Mouse (Mus musculus) urinary bladder, postnatal 36 days (tissue): ENCODE results near the gene Fmnl1.

Experiments
- DNase-seq, 2 experiments: peaks; one replicate each; pipeline ENCODE4 v3.0.0; 2022; ENCODE audit warnings: low spot score in 2 of 2, mixed read lengths in 1 of 2

Fmnl1 gene

DNA sequence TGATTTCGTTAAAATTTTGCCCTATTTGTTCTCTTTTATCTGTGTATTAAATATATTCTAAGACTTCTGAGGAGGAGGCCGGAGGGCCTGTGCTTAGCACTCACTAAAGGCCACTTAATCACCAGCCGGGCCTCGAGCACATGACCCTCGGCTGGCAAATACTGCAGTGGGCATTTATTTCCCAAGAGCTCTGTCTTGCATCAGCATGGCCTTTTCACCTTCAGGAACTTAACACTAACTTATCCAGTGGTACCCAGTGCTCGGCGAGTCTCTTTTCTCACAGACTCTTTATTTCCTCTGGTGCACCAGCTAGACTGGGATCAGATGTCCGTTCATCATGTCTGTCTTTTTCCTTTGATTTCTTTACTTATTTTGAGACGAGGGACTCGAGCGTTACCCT, 10.2 kb upstream of the Fmnl1 start:
- no peak for DNase-seq

DNA sequence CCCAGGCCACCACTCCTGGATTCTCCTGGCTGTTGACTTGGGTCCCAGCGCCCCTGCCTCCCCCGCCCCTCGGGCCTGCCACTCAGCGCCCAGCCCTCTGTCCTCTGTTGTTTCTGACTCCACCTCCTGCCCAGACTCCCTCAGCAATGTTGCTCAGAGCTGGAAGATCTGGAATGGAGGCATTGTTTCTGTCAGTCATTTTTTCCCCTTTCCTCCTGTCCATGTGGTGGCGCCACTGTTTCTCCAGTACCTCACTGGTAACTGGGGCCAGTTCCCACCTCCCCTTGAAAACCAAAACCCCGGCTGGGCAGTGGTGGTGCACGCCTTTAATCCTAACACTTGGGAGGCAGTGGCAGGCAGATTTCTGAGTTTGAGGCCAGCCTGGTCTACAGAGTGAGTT, 9.5 kb upstream of the Fmnl1 start:
- DNase-seq, result no peak

DNA sequence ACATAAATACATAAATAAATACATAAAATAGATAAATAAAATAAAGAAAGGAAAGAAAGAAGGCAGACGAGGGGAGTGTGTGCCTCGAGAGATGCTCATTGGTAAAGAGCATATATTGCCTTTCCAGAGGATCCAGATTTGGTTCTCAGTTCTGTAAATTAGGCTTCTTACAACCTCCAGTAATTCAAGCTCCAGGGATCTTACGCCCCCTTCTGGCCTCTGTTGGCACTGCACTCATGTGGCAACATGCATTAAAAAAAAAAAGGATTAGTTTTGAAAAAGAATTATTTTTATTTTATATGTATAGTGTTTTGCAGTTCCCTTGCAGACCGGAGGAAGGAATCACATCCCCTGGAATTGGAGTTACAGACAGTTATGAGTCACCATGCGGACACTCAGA, 8.8 kb upstream of the Fmnl1 start:
- DNase-seq, result no peak

DNA sequence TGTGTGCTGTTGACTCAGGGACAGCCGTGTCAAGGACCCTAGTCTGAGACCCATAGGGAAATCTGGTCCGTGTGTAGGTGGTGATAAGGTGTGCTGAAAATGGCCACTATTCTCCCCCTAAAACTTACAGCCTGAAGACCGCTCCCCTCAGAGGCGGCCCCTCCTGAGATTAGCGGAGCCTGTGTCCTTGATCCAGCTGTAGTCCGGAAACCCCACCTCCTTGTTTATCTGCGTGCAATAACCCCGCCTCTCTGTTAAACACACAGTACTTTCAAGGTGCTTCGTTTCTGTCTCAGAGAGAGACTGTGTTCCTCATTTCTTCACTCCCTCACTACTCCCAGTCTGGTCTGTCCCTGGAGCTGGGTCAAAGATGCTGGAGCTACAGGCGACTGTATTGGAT, 6.5 kb upstream of the Fmnl1 start:
- no peak for DNase-seq

DNA sequence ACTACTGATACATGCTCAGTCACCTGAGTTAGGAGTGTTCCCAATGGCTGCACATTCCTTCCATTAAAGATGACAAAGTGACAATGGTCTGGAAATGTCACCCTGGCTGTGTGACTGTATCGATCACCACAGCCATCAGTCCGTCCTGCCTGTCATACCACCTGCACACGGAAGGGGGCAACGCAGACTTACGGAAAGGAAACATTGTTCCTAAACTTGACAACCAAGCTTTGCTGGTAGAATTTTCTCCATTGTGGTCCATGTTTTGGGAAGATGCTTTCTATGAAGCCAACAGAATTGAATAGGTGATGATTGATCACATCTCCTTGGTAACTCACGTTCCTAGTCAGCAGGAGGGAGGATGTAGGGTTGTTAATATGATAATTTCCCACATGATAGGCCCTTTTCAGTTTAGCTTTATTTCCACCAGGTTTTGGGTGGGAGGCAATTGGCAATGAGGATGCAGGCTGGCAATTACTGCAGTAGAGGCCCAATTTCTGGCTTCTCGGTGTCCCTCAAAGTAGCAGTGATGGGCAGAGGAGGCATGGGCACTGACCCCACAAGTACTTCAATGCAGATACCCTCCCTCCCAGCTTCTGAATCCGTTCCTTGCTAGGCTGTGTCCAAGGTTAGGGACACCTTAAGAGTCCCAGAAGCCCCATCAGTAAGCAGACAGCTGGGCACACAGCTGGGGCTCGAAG, 2.1 kb upstream of the Fmnl1 start:
- peak; percentile 66 to 73 for DNase-seq

DNA sequence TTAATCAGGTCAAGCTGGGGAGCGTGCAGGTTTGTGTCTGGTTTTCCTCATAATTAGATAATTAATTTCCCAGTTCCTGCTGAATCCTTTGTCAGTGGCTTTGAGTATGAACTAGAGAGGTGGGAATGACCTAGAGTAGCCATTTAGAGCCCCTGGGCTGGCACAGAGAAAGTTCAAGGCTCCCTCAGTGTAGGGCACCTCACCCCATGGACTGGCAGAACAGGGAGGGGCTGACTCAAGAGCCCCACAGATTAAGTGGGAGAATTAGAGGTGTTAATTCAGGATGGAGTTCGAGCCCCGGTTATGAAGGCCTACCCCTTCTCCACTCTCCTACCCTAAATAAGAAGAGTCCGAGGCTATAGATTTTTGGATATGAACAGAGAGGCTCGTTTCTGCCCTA, 1.2 kb upstream of the Fmnl1 start:
- DNase-seq, result no peak

DNA sequence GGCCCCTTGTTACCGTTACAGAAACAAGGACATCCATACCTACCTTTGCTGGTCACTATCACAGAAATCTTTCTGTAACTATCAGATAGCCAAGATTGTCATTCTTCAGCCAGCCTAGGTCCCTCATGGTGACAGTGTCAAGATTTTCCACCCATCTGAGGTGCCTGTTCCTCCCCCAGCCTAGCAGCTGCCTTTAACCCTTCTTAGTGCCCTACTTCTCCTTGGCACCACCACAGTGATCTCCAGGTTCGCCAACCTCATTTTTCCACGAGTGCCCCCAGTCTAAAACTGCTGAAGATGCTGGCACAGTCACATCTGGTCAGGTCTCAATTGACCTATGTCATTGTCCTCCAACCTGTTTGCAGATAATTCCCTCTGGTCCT, 805 bp upstream of the Fmnl1 start:
- DNase-seq, result no peak

DNA sequence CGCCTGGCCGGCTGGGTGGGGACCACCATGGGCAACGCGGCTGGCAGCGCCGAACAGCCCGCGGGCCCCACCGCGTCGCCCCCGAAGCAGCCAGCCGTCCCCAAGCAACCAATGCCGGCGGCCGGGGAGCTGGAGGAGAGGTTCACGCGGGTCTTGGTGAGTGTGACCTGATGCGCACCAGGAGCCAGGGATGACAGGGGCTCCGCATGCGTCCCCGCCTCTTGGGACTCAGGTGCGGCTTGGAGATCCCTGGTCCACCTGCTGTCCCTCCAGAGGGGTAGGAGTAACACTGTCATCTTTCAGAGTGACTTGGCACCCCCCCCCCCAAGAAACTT, 346 bp downstream of the Fmnl1 start:
- no peak for DNase-seq

DNA sequence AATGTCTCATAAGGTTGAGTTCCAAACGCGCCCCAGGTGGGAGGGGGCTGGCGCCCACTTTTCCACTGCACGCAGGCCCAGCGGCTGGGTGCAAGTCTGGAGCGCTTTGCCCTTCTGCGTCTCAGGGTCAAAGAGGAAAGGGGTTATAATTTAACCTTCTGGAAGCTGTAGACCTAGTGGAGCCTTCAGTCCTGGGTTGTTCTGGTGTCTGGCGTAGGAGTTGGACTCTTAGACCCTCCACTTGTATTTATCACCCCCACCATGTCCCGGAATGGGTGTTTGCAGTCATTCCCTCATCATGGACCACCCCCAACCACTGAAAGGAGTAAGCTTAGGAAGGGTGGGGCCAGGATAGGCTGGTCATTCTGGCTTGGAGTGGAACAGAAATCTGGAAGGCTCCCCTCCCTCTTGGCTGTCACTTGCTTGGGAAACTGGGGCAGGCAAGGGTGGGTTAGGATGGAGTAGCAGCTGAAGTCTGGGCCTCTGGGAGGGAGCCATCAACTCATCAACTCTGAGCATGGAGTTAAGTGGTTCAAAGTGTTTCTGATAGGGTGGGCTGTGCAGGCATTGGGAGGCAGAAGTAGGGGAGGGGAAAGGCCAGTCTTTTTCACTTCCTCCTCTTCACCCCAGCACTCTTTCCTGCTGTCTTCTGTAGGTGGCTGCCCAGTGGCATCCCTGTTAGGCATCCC, 940 bp downstream of the Fmnl1 start:
- DNase-seq, result no peak

DNA sequence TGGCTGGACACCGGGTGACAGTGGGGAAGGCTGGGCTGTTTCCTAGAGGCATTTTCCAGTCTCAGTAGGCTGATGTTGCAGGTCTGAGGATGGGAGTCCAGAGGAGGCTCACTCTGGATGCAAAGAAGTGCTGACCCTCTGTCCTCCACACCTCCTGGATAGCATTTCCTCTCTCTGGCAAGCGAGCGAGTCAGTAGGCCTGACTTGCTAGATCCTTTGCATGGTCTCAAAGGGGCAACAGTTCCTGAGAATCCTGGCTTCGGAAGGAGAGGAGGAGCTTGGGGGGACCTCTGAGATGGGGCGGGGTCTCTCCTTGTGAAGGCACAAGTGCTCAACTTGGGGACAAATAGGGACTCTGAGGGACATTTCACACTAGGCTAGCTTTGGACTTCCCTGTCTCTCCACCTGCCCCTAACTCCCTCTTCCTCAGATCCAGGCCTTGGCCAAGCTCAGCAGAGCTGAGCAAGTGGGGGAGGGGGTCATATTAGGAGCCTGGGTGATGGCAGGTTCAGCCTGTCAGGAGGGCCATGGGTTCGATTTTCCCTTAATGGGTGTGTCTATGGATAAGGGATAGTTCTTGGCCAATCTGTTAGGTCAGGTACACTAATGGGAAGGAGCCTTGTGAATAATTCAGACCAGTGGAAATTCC, 1.6 kb downstream of the Fmnl1 start:
- no peak for DNase-seq

DNA sequence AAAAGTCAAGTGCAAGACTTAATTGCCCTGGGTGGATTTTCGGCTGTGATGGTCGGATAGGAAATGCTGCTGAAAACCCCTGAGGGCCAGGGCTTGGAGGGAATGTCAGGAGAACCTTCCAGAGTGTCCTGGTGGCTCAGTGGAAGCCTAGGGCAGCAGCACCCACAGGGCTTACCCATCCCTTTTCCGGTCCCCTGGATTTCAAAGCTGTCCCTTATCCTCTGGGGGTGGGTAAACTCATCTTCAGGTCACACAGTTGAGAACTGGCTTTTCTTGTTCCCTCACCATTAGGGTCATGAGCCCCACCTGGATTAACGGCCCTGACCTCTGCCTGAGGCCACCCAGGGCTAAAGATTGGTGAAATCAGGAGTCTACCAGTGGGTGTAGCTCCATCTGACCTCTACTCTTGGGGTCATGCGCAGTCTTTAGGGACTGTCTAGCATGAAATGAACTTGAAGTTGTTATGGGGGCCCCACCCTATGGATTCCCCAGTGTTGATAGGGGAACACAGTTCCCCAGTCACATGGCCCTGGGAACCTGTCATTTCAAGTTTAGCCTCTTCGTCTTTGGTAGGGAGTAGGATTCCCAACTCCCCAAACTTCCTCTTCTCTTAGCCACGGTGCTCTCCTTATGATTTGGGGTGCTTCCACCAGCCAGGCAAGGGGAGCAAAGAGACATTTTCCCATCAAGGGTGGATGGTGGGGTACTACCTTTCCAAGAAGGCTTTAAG, 2.3 kb downstream of the Fmnl1 start:
- no peak for DNase-seq

DNA sequence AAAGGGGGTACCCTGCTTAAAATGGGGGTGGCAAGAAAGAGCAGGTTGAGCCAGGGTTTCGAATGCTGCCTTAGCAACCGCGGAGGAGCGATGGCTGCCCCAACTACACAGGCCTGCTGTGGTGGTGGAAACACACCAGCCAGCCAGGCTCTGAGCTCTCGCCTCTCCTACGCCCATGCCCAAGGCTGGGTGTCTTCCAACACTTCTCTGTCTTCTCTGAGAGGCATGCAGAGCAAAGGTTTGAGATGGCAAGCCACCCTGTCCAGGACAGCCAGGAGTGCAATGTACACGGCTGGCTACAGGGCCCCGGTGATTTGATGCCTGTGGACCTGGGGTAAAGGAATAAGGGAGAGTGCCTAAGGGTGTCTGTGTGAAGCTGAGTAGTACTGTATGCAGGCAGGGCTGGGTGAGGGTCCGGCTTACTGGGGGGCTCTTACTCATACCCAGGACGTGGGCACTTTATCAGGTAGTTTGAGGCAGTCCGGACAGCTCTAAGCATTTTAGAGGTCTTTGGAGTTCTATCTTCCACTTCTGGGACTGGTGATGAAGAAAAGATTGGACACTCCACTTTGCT, 3.0 kb downstream of the Fmnl1 start:
- no peak for DNase-seq

DNA sequence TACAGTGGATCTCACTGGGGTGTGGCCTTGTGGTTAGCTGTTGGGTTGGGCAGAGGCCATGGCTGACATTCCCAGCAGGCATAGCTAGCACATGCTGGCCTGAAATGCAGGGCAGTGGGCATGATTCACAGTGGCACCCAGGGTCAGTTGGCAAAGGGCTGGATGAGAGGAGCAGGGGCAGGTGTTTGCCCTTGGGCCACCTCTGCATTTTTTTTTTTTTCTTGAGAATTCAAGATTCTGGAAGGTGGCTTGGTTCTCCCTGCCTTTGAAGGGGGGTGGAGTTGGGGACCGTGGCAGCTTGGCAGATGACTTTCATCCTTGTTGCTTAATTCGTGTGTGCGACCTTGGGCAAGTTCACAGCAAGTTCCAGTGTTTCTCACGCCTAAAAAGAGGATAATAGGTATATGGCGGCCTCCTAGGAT, 3.5 kb downstream of the Fmnl1 start:
- no peak for DNase-seq

DNA sequence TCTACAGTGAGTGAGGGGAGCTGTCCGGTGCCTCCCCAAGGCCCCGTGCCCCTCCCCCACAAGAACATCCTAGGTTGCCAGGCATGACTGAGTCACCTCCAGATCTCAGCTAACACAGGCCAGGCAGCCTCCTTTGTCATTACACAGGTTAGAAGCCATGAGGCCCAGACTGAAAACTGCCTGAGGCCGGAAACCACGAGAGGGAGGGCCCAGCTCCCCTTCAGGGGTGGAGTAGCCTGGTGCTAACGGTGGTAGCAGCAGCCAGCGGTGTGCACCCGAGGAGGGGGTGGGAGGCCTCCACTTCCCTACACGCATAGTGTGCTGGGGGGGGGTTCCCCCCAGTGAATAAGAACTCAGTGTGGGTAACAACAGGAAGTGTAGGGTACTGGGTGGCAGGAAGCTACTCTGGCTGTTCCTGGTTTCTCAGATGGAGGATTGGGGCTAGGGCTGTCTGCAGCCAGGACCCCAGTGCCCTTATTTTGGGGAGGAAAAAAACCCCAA, 4.0 kb downstream of the Fmnl1 start:
- DNase-seq, result no peak

DNA sequence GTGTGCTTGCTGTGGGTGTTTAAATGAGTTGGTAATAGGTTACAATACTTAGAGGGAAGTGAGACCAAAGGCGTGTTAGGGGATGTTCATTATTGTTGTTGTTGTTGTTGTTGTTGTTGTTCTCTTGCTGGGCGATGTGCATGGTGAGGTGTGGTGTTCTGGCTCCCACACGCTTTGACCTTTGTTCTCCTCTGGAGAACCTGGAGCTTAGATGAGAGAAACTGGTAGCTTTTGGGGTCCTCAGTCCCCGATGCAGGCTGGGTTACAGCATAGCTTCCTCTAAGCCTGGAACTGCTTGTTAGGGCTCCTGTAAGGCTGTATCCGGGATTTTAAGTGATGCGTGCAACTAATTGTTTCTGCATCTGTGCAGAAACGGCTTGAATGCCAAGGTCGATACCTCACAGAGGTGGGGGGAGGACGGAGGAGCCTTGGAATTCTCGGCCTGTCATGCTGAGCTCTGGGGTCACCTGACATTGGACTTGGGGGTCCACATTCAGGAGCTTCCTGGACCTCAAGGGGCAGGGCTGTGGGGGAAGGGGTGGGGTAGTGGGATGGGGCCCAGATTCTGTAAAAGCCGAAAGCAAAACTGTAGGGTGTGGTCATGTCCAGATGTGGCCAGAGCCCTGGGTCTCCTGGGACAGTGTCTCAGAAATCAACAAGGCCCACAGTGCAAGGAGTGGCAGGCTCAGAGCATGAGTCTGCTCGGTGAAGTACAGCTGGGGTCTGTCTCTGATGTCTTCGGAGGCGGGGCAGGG, 5.0 kb downstream of the Fmnl1 start:
- DNase-seq, result peak in 1 of 2 experiments; percentile 21

DNA sequence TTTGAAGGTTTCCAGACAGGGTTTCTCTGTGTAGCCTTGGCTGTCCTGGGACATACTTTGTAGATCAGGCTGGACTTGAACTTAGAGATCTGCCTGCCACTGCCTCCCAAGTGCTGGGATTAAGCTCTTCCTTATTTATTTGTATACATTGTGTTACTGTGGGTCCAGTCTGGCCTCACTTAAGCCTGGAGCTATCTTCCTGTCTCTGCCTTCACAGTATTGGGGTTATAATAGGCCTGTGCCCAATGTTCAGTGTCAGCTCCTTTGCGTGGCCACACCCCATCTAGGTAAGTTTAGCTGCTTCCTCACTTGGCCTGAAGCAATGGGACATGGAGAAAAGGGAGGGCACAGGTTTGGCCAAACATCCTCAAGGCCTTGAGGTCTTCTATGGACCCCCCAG, 5.6 kb downstream of the Fmnl1 start:
- no peak for DNase-seq

DNA sequence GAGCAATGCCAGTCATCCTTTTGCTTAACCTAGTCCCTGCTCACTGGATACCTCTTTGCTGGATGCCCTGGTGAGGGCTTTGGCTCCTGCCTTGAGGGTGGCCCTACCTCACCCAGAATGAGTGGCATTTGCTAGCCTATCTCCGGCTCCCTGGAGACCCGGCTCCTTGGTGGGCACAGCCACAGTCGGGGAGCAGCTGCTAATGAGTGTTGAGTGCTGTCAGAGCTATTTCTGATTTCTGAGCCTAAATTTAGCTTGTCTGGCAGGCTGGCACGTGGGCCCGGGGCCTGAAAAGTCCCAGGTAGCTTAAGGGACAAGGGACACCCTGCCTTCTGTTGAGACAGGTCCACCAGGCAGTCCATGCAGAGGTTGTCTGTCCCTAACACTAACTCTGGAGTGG, 6.3 kb downstream of the Fmnl1 start:
- DNase-seq, result no peak

DNA sequence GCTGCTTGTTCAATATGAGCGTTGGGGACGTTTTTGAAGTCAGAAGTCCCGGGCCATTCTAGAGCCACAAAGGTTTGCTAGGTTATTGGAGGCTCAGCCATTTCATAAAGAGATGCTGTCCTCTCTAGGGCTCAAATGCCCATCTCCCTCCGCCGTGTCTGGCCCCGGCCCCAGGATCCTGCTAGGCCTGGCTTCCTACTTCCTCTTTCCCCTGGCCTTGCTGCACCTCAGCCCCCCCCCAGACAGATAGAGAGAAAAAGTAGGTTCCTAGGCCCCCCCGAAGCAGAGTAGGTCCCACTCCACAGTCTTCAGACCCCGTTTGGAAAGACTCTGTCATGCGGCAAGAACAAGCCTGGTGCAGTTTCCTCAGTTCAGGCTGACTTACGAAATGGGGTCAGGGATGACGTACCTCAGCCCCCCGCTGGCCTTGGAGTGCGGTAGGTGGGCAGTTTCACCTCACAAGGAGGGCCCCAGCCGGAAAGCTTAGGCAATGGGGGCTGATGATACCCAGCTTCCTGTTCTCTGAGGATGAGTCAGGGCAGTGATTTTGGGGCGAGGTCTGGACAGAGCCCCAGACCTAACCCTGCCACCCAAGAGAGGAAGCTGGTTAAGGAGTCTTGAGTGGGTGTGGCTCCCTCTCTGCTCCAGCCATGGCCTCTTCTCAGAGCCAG, 7.0 kb downstream of the Fmnl1 start:
- DNase-seq, result no peak

DNA sequence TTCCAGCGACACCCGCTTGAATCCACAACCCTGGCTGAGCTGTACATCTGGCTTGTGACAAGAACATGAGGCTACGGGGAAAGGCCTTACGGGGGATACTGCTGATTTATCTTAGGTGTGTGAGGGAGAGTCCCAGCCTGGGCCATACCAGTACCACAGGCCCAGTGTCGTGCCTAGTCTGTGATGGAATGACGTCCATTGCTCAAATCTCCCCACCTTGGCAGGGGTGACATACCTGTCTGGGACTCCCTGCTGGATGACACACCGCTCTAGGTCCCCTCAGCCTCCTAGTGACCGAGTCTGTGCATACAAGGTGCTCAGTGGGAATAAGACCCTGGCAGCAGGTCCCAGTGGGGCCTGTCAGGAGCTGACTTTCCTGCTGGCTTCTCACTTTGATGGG, 7.8 kb downstream of the Fmnl1 start:
- no peak for DNase-seq

DNA sequence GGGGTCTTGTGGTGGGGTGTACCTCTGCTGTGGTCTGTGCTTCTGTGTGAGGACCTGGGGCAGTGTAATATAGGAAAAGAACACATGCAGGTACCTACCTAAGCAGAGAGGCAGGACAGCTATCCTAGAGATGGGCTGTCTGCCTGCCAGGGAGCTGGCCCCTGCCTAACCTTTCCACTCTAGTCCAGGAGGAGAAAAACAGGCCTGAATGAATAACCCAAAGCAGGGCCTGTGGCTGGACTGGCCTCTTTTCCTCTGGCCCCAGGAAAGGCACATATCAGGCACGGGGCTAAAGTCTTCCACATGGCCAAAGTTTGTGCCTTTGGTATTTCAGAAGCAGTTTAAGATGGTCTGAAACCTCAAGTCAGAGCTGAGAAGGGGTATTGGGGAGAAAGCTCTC, 9.5 kb downstream of the Fmnl1 start:
- no peak for DNase-seq

DNA sequence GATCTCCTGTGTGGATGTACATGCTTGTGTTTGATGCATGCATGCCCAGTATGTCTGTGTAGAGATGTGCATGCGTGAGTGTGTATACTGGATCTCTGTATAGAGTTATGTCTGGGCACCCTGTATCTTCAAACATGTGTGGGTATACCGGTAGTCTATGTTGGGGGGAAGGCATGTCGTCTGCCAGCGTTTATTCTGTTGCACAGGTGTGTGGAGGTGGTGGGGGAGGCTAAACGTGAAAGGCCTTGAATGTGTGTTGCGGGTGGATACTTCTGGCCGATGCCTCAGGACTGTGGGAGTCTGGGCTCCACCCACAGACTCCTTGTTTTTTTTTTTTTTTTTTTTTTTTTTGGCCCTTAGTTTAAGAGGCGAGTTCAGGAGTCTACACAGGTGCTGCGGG, 10.4 kb downstream of the Fmnl1 start:
- DNase-seq, result no peak
